Mouse (Mus musculus) urinary bladder, postnatal 36 days (tissue): ENCODE measurements around the gene Swt1.
"Not testable (repeated sequence)": the region's sequence is repeated elsewhere in the genome, so short reads cannot be mapped to it uniquely, and the experiment has no call there.

Experiments
- DNase-seq, 2 experiments: peaks; one replicate each; pipeline ENCODE4 v3.0.0; 2022; ENCODE audit warnings: low spot score in 2 of 2, mixed read lengths in 1 of 2

The Swt1 gene

GRCm38 (mm10) chr1:151428263-151429221 is at the start of gene Swt1, which contains the start of gene Trmt1l:
TSS of gene Swt1 (minus strand) at chr1:151428455.
TSS of gene Trmt1l (plus strand) at chr1:151428542.
- DNase-seq = peak; percentile 97 to 98

DNA sequence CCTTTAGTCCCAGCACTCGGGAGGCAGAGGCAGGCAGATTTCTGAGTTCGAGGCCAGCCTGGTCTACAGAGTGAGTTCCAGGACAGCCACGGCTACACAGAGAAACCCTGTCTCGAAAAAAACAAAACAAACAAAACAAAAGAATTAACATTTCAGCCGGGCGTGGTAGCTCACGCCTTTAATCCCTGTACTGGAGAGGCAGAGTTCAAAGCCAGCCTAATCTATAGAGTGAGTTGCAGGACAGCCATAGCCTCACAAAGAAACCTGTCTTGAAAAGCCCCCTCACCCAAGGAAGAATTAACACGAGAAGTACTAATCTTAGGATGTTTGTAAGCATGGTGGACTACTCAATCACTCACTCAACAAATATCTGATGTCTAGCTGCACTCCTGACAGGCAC is 44.1 kb upstream of the Swt1 start:
- DNase-seq = not testable (repeated sequence)

- DNase-seq = no peak
Measured at GRCm38 (mm10) chr1:151471429-151471828, 43.2 kb upstream of the Swt1 start.

DNA sequence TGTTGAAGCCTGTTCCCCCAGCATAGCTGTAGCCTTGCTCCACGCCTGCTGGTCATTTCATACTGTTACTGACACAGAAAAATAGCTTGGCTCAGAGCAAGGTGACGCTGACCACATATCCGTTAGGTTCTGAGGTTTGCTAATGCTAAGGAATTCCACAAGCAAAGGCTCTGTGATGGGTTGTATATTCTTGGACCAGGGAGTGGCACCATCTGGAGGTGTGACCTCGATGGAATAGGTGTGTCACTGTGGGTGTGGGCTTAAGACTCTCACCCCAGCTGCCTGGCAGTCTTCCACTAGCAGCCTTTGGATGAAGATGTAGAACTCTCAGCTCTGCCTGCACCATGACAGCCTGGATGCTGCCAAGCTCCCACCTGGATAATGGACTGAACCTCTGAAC is 38.3 kb upstream of the Swt1 start:
- DNase-seq = no peak

- DNase-seq = no peak
Measured at GRCm38 (mm10) chr1:151464914-151465313, 36.7 kb upstream of the Swt1 start.

DNA sequence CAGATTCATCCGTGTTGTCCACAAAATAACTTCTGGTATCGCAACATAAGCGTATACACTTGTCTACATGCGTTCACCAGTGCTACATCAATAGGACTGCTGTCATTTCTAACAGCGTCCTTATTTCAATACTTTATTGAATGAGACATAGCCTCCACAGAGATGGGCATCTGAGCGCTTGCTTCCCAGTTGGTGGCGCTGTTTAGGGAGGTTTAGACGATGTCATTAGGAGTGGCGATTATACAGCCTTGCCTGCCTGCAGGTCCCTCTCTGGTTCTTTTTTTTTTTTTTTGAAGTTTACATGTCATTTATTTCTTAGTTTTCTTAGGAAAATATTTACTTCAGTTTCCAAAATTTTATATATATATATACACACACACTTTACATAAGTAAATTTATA is 33.0 kb upstream of the Swt1 start:
- no peak for DNase-seq

- DNase-seq = no peak
Measured at GRCm38 (mm10) chr1:151457087-151457486, 28.8 kb upstream of the Swt1 start.

- DNase-seq = no peak
Measured at GRCm38 (mm10) chr1:151451946-151452345, 23.7 kb upstream of the Swt1 start.

DNA sequence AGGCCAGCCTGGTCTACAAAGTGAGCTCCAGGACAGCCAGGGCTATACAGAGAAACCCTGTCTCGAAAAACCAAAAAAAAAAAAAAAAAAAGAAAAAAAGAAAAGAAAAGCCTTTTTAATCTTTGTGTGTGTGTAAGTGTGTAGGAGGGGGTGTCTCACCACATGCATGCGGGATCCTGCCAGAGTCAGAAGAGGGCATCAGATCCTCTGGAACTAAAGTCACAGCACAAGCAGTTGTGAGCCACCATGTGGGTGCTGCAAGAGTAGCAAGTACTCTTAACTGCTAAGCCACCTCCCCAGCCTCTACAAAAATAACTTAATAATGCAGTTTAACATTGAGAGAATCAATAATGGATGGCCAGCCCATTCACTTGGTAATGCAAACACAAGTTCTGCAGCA is 22.6 kb upstream of the Swt1 start:
- no peak for DNase-seq

DNA sequence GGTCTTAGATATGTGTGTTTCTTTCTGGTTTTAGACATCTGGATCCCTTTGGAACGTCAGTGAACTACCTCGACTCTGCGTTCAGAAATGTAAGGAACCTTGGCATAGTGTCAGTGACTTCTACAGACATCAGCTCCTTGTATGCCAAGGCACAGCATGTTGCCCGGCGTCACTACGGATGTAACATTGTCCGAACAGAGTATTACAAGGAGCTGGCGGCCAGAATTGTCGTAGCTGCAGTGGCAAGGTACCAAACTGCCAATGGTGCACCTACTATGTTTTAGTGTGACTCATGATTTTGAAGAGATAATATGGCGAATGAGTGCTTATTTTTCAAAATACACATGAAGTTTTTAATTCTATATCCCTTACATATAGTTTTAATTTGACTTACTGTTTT is 21.6 kb upstream of the Swt1 start:
- DNase-seq = no peak

GRCm38 (mm10) chr1:151435431-151435830 is 7.2 kb upstream of the Swt1 start:
- DNase-seq = no peak

DNA sequence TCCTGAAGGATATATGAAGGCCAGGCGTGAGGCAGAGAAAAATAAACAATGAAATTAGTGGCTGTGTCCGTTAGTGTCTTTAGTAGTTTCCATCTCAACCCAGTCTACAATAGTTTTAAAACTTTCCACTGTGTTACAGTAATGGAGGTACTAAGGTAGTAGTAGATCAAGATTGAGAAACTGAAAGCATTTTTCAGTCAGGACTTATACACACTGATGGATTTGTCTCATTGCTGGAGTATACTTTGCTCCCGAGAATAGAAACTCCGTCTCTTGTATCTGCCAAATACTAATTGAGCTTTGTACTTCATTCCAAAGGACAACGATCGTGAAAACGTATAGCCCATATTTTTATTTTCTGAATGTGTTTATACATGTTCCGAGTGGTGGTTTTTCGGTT is 1.1 kb upstream of the Swt1 start:
- no peak for DNase-seq

DNA sequence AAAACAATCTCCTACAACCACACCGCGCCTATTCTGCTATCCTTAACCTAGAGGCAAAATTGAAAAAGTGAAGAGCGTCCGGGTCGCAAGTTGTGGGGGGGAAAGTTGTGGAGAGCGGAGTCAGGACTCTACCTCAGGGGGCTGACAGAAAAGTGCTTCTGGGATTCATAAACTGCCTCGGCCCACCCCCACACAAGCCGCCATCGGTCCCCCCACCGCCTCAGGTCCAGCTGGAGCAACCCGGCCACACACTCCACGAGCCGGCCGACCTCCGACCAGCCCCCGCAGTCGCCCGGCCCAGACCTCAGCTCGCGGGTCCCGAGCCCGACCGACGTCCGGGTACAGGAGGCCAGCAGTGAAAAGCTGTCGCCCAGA is 380 bp downstream of the Swt1 start:
- no peak for DNase-seq

GRCm38 (mm10) chr1:151426947-151427600 is 1.2 kb downstream of the Swt1 start:
- DNase-seq = no peak

DNA sequence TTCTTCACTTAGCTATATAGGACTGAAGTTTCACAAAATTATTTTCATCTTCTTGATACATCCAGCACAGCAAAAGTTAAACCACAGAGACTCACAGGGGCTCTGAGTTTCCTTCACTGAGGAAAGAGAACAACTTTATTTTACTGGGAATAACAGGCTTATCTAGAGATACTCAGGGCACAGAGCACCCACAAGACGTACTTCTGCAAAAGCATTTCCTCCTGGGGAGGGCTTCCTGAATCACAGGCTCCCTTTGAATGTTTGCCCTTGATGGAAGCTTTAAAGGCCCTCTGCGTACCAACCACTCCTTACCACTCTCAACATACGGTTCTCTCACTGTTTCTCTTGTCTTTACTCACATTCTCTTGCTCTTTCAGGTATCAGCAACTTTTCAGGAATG is 6.1 kb downstream of the Swt1 start:
- DNase-seq = no peak

DNA sequence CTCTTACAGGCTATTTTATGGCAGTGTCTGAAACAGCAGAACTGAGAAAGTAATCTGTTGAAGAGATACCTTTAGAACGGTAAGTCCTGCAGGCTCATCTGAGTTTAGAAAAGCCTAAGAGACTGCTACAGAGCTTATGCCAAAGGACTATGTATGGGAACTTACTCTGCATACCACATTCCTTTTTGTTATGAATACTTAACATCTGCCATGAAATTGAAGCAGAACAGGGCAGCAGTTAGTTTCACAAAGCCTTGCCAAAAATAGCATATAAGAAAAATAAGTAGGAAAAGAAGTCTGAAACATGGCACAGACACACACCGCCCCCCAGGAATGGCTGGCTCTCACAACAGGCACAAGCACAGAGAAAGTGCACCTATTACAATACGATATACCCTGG is 18.4 kb downstream of the Swt1 start:
- DNase-seq = no peak

DNA sequence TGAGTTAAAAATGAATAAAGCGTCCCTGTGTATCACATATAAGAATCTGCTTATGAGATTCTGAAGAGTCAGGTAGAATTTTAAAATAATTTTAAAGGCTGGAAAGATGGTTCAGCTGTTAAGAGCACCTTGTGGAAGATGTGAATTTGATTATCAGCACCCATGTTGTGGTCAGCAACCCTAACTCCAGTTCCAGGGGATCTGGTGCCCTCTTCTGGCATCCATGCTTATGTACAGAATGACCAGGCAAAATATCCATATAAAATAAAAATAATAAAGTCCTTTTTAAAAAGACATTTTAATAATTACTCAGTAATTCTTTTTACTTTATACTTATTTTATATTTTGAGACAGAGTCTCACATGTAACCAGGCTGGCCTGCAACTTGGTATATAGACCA is 38.2 kb downstream of the Swt1 start:
- no peak for DNase-seq

DNA sequence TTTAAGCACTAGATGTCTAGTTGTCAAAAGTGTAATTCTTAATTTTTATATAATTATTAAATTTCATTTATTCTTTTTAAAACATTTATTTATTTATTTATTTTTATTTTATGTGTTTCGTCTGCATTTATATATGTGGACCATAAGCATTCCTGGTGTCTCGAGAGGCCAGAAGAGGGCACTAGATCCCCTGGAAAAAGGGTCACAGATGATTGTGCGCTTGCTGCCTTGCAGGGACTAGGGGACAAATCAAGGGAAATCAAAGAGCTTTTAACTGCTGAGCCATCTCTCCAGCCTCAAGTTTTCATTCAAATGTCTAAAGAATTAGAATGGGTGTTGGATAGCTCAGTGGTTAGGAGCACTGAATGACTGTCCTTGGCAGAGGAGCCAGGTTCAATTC is 50.9 kb downstream of the Swt1 start:
- DNase-seq = no peak

DNA sequence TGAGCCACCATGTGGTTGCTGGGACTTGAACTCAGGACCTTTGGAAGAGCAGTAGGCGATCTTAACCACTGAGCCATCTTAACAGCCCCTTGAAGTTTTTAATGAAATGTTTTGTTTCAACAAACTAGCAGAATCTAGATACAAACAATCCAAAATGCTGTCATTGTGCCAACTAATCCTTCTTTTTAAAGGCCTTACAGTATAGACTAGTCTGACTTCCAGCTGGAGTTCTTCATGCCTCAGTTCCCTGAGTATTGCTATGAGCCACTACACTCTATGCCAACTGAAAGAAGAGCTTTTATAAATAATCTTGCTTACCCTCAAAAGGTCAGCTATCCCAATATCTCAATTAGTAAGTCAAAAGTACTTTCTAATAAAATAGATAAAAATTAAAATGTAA is 55.4 kb downstream of the Swt1 start:
- no peak for DNase-seq

DNA sequence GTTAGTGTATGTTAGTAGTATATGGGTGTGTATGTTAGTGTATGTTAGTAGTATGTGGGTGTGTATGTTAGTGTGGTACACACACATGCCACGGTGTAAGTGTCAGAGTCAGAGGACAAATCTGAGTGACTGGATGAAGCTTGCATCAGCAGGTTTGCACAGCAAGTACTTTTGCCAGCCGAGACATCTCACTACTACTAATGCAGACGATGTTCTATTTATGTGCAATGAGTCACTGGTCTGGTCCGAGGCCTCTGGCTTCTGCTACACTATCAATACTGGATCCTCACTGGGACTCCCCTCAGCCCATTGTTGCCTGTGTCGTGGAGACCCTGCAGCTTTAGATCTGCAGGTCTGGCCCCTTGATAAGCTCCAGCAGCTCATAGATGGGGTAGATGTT is 56.7 kb downstream of the Swt1 start:
- no peak for DNase-seq

DNA sequence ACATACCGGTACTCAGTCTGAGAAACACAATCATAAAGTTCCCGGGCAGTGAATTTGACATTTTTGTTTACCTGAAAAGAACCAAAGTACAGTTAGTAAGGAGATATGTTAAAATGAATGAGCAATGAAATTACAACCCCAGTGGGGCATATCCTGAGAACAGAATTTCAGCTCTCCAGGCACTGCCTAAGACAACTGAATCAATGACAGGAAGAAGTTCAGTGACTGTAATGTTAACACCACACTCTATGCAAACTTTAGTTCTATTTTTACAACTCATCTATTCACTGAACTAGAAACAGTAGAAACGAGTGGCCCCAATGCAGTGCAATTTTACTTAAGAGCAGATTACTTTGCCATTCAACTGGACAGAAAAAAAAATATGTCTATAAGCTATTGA is 57.7 kb downstream of the Swt1 start:
- no peak for DNase-seq

DNA sequence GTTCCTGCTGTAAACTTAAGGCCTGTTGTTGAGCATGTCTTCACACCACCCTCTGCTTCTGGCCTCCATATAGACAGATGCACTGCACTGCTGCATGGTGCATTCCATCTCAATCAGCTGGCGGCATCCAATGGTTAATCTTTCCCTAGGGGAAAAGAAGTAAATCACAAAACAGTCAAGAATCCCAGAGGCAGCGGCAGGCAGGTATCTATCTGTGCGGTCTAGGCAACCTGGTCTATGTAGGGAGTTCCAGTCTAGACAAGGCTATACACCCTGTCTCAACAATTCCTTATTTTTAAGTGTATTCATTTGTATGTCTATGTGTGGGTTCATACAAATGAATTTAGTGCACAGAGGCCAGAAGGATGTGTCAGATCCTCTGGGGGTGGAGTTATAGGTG is 59.8 kb downstream of the Swt1 start:
- DNase-seq = no peak

GRCm38 (mm10) chr1:151367721-151368324 is 60.4 kb downstream of the Swt1 start:
- no peak for DNase-seq
